Mouse (Mus musculus): ENCODE measurements around the gene Samd4b. TPM values are rescaled to one million over a fixed set of nuclear protein-coding genes. Genes with fewer than 3 reads are reported as not detected.
A peak's percentile ranks its signal among the peaks of the same experiment; 100 is the strongest.

Samd4b gene
- total and polyA plus RNA-seq, 2 experiments from 2014 or later = 19.2 to 56.0 TPM

DNA sequence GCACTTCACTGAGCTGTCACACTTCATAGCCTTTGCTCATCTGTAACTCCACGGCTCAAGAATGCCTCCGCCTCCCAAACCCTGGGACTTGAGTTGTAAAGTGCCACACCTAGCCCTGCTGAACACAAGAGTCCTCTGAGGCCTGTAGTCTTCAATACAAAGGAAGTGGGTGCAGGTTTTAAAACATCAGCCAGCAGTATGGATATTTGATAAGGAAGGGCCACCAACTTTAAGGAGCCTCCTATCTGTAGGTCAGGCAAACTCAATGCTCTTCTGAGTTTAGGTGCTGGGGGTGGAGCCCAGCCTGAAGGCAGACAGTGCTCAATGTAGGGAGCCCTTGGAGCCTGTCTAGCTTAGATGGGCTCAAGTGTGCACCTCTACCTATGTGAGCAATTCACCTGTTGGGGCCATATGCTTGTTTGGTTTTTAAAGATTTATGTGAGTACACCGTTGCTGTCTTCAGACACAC is 243.8 kb downstream of the Samd4b start:
- WGBS = 83% methylated on average over 3 of the region's 3 CpGs
- no peak for ATAC-seq (ENCODE audit: low FRiP score)
- Histone ChIP-seq H3K27me3 (ENCODE audit: insufficient read depth, low read length) (no peaks in the 10 kb centered on the region), H3K36me3 (ENCODE audit: insufficient read depth, low read length) (peaks cover 13% of the 10 kb centered on the region; the same call in 1 of the 2 replicates), H3K27ac (ENCODE audit: low read depth, low read length) (no peak overlapping the region), H3K4me2 (ENCODE audit: low read depth, low read length, poor library complexity, severe bottlenecking) (no peak overlapping the region), H3K4me3 (ENCODE audit: low read depth, low read length) (no peak overlapping the region), H3K9ac (replicated peaks; ENCODE audit: low read length, poor library complexity, severe bottlenecking) (no peak overlapping the region), H3K9me3 (ENCODE audit: low read length) (no peaks in the 10 kb centered on the region), H3K4me1 (ENCODE audit: insufficient read depth, low read length) (peaks cover 9% of the 10 kb centered on the region; the same call in 1 of the 2 replicates)
- TF ChIP-seq CTCF (IDR thresholded peaks at IDR 0.05) = no peak
- DNase-seq (ENCODE audit: low spot score) = no peak

- Histone ChIP-seq H3K4me3 (ENCODE audit: low read depth, low read length) (no peak overlapping the region), H3K4me2 (ENCODE audit: low read depth, low read length, poor library complexity, severe bottlenecking) (no peak overlapping the region), H3K9me3 (ENCODE audit: low read length) (no peaks in the 10 kb centered on the region), H3K9ac (replicated peaks; ENCODE audit: low read length, poor library complexity, severe bottlenecking) (no peak overlapping the region), H3K27me3 (ENCODE audit: insufficient read depth, low read length) (no peaks in the 10 kb centered on the region), H3K36me3 (ENCODE audit: insufficient read depth, low read length) (peaks cover 13% of the 10 kb centered on the region; the same call in 1 of the 2 replicates), H3K4me1 (ENCODE audit: insufficient read depth, low read length) (peaks cover 9% of the 10 kb centered on the region; the same call in 1 of the 2 replicates), H3K27ac (ENCODE audit: low read depth, low read length) (no peak overlapping the region)
- peak; percentile 27 for TF ChIP-seq CTCF (IDR thresholded peaks at IDR 0.05)
- 98% methylated on average over 2 of the region's 2 CpGs for WGBS
- ATAC-seq (ENCODE audit: low FRiP score) (no peak), DNase-seq (ENCODE audit: low spot score) (no peak)
These were observed 244.7 kb downstream of the Samd4b start for GRCm38 (mm10) chr7:28353267-28353666.

GRCm38 (mm10) chr7:28351676-28352191 is 246.2 kb downstream of the Samd4b start:
- DNase-seq (ENCODE audit: low spot score) (no peak), ATAC-seq (ENCODE audit: low FRiP score) (no peak)
- Histone ChIP-seq H3K9me3 (ENCODE audit: low read length) (no peaks in the 10 kb centered on the region), H3K36me3 (ENCODE audit: insufficient read depth, low read length) (peaks cover 13% of the 10 kb centered on the region; the same call in 1 of the 2 replicates), H3K9ac (replicated peaks; ENCODE audit: low read length, poor library complexity, severe bottlenecking) (peak overlapping the region; percentile 97), H3K4me2 (ENCODE audit: low read depth, low read length, poor library complexity, severe bottlenecking) (peak overlapping the region; percentile 84), H3K27me3 (ENCODE audit: insufficient read depth, low read length) (no peaks in the 10 kb centered on the region), H3K27ac (ENCODE audit: low read depth, low read length) (no peak overlapping the region), H3K4me3 (ENCODE audit: low read depth, low read length) (peak overlapping the region; percentile 85), H3K4me1 (ENCODE audit: insufficient read depth, low read length) (peaks cover 9% of the 10 kb centered on the region; the same call in 1 of the 2 replicates)
- WGBS = 41% methylated on average over 4 of the region's 4 CpGs
- no peak for TF ChIP-seq CTCF (IDR thresholded peaks at IDR 0.05)

GRCm38 (mm10) chr7:28350155-28350883 is 247.6 kb downstream of the Samd4b start, which contains the start of gene Rps16:
Gene Rps16, plus strand, starts transcription at chr7:28350652.
- no peak for TF ChIP-seq CTCF (IDR thresholded peaks at IDR 0.05)
- H3K9ac ChIP-seq (replicated peaks; ENCODE audit: low read length, poor library complexity, severe bottlenecking) = peak within 1 kb of the TSS; percentile 97
- H3K27me3 ChIP-seq (ENCODE audit: insufficient read depth, low read length) = no peaks in the 10 kb centered on the region
- peaks cover 13% of the 10 kb centered on the region; the same call in 1 of the 2 replicates for H3K36me3 ChIP-seq (ENCODE audit: insufficient read depth, low read length)
- H3K4me3 ChIP-seq (ENCODE audit: low read depth, low read length) = peak within 1 kb of the TSS; percentile 85
- peak within 1 kb of the TSS; percentile 84 for H3K4me2 ChIP-seq (ENCODE audit: low read depth, low read length, poor library complexity, severe bottlenecking)
- DNase-seq (ENCODE audit: low spot score) (peak; percentile 99), ATAC-seq (ENCODE audit: low FRiP score) (peak; percentile 92)
- H3K27ac ChIP-seq (ENCODE audit: low read depth, low read length) = peak within 1 kb of the TSS; percentile 83
- no peaks in the 10 kb centered on the region for H3K9me3 ChIP-seq (ENCODE audit: low read length)
- under 1% methylated on average over 49 of the region's 50 CpGs for WGBS
- H3K4me1 ChIP-seq (ENCODE audit: insufficient read depth, low read length) = peaks cover 9% of the 10 kb centered on the region; the same call in 1 of the 2 replicates

Small RNA genes within 50 kb of the gene (microRNA-seq; reads per million reads assigned to microRNA genes)
- 1.0 reads per million for gene Mir7049 (ENCODE audit: borderline number of aligned reads)

Other genes starting within 250 kb of the Samd4b start
- gene Rps16, start 247.5 kb downstream of the Samd4b start, total RNA-seq (2014; rRNA removed) = 158 and 163 TPM in 2 replicates
- 536 and 539 TPM in 2 replicates for gene Rps16, start 247.5 kb downstream of the Samd4b start, polyA plus RNA-seq (2015; fragmentation: Nextera tagmentation; extraction: Ambion mirVana)
- 15.3 and 19.4 TPM in 2 replicates for gene Plekhg2, start 225.5 kb downstream of the Samd4b start, total RNA-seq (2014; rRNA removed)
- 7.9 and 8.0 TPM in 2 replicates for gene Plekhg2, start 225.5 kb downstream of the Samd4b start, polyA plus RNA-seq (2015; fragmentation: Nextera tagmentation; extraction: Ambion mirVana)
- 3.0 and 4.1 TPM in 2 replicates for gene Zfp36, start 217.9 kb downstream of the Samd4b start, total RNA-seq (2014; rRNA removed)
- gene Zfp36, start 217.9 kb downstream of the Samd4b start, polyA plus RNA-seq (2015; fragmentation: Nextera tagmentation; extraction: Ambion mirVana) = 2.9 and 3.4 TPM in 2 replicates
- 30.7 and 37.9 TPM in 2 replicates for gene Med29, start 205.4 kb downstream of the Samd4b start, total RNA-seq (2014; rRNA removed)
- 41.6 and 43.2 TPM in 2 replicates for gene Med29, start 205.4 kb downstream of the Samd4b start, polyA plus RNA-seq (2015; fragmentation: Nextera tagmentation; extraction: Ambion mirVana)
- gene Paf1, start 205.2 kb downstream of the Samd4b start, total RNA-seq (2014; rRNA removed) = 80.3 and 84.2 TPM in 2 replicates
- gene Paf1, start 205.2 kb downstream of the Samd4b start, polyA plus RNA-seq (2015; fragmentation: Nextera tagmentation; extraction: Ambion mirVana) = 89.3 and 90.0 TPM in 2 replicates
- gene Gmfg, start 160.7 kb downstream of the Samd4b start, total RNA-seq (2014; rRNA removed) = 4.3 TPM in 1 of 2 replicates, not detected in the other
- 3.4 and 4.0 TPM in 2 replicates for gene Gmfg, start 160.7 kb downstream of the Samd4b start, polyA plus RNA-seq (2015; fragmentation: Nextera tagmentation; extraction: Ambion mirVana)
- gene Lrfn1, start 146.2 kb downstream of the Samd4b start, total RNA-seq (2014; rRNA removed) = 132 and 137 TPM in 2 replicates
- gene Lrfn1, start 146.2 kb downstream of the Samd4b start, polyA plus RNA-seq (2015; fragmentation: Nextera tagmentation; extraction: Ambion mirVana) = 18.4 and 20.6 TPM in 2 replicates
- not detected in 2 replicates for gene Ifnl2, start 87.7 kb downstream of the Samd4b start, total RNA-seq (2014; rRNA removed)
- gene Ifnl2, start 87.7 kb downstream of the Samd4b start, polyA plus RNA-seq (2015; fragmentation: Nextera tagmentation; extraction: Ambion mirVana) = not detected in 2 replicates
- not detected in 2 replicates for gene Ifnl3, start 75.3 kb downstream of the Samd4b start, total RNA-seq (2014; rRNA removed)
- gene Ifnl3, start 75.3 kb downstream of the Samd4b start, polyA plus RNA-seq (2015; fragmentation: Nextera tagmentation; extraction: Ambion mirVana) = not detected in 2 replicates
- not detected in 2 replicates for gene Sycn, start 57.3 kb downstream of the Samd4b start, total RNA-seq (2014; rRNA removed)
- gene Sycn, start 57.3 kb downstream of the Samd4b start, polyA plus RNA-seq (2015; fragmentation: Nextera tagmentation; extraction: Ambion mirVana) = not detected in 2 replicates
- gene Nccrp1, start 50.9 kb downstream of the Samd4b start, total RNA-seq (2014; rRNA removed) = 1.4 TPM in 1 of 2 replicates, not detected in the other
- gene Nccrp1, start 50.9 kb downstream of the Samd4b start, polyA plus RNA-seq (2015; fragmentation: Nextera tagmentation; extraction: Ambion mirVana) = 0.16 and 0.47 TPM in 2 replicates
- 13.3 and 19.8 TPM in 2 replicates for gene Pak4, start within 50 bp of the Samd4b start, total RNA-seq (2014; rRNA removed)
- 8.9 and 9.6 TPM in 2 replicates for gene Pak4, start within 50 bp of the Samd4b start, polyA plus RNA-seq (2015; fragmentation: Nextera tagmentation; extraction: Ambion mirVana)
- 1.3 and 2.6 TPM in 2 replicates for gene Acp7, start 33.2 kb upstream of the Samd4b start, total RNA-seq (2014; rRNA removed)
- 0.22 and 0.55 TPM in 2 replicates for gene Acp7, start 33.2 kb upstream of the Samd4b start, polyA plus RNA-seq (2015; fragmentation: Nextera tagmentation; extraction: Ambion mirVana)
- 7.4 and 8.2 TPM in 2 replicates for gene Fbxo27, start 94.7 kb upstream of the Samd4b start, total RNA-seq (2014; rRNA removed)
- 10.4 and 12.2 TPM in 2 replicates for gene Fbxo27, start 94.7 kb upstream of the Samd4b start, polyA plus RNA-seq (2015; fragmentation: Nextera tagmentation; extraction: Ambion mirVana)
- gene Fbxo17, start 118.7 kb upstream of the Samd4b start, total RNA-seq (2014; rRNA removed) = 1.7 and 2.8 TPM in 2 replicates
- 5.5 and 6.1 TPM in 2 replicates for gene Fbxo17, start 118.7 kb upstream of the Samd4b start, polyA plus RNA-seq (2015; fragmentation: Nextera tagmentation; extraction: Ambion mirVana)
- 48.6 and 67.5 TPM in 2 replicates for gene Mrps12, start 143.7 kb upstream of the Samd4b start, total RNA-seq (2014; rRNA removed)
- gene Mrps12, start 143.7 kb upstream of the Samd4b start, polyA plus RNA-seq (2015; fragmentation: Nextera tagmentation; extraction: Ambion mirVana) = 97.3 and 106 TPM in 2 replicates
- gene Sars2, start 143.8 kb upstream of the Samd4b start, total RNA-seq (2014; rRNA removed) = 17.8 and 18.6 TPM in 2 replicates
- gene Sars2, start 143.8 kb upstream of the Samd4b start, polyA plus RNA-seq (2015; fragmentation: Nextera tagmentation; extraction: Ambion mirVana) = 16.2 and 19.3 TPM in 2 replicates
- not detected in 2 replicates for gene Ccer2, start 158.0 kb upstream of the Samd4b start, total RNA-seq (2014; rRNA removed)
- 1.4 and 1.8 TPM in 2 replicates for gene Ccer2, start 158.0 kb upstream of the Samd4b start, polyA plus RNA-seq (2015; fragmentation: Nextera tagmentation; extraction: Ambion mirVana)
- gene Sirt2, start 168.6 kb upstream of the Samd4b start, total RNA-seq (2014; rRNA removed) = 64.8 and 85.9 TPM in 2 replicates
- gene Sirt2, start 168.6 kb upstream of the Samd4b start, polyA plus RNA-seq (2015; fragmentation: Nextera tagmentation; extraction: Ambion mirVana) = 111 and 120 TPM in 2 replicates
- 18.3 and 19.7 TPM in 2 replicates for gene Nfkbib, start 169.4 kb upstream of the Samd4b start, total RNA-seq (2014; rRNA removed)
- gene Nfkbib, start 169.4 kb upstream of the Samd4b start, polyA plus RNA-seq (2015; fragmentation: Nextera tagmentation; extraction: Ambion mirVana) = 58.5 and 65.3 TPM in 2 replicates
- 0.80 and 1.0 TPM in 2 replicates for gene Rinl, start 190.8 kb upstream of the Samd4b start, total RNA-seq (2014; rRNA removed)
- gene Rinl, start 190.8 kb upstream of the Samd4b start, polyA plus RNA-seq (2015; fragmentation: Nextera tagmentation; extraction: Ambion mirVana) = 1.9 TPM in 2 replicates
- gene Hnrnpl, start 210.4 kb upstream of the Samd4b start, total RNA-seq (2014; rRNA removed) = 253 and 265 TPM in 2 replicates
- gene Hnrnpl, start 210.4 kb upstream of the Samd4b start, polyA plus RNA-seq (2015; fragmentation: Nextera tagmentation; extraction: Ambion mirVana) = 146 and 175 TPM in 2 replicates
- gene Ech1, start 227.1 kb upstream of the Samd4b start, total RNA-seq (2014; rRNA removed) = 89.3 and 104 TPM in 2 replicates
- gene Ech1, start 227.1 kb upstream of the Samd4b start, polyA plus RNA-seq (2015; fragmentation: Nextera tagmentation; extraction: Ambion mirVana) = 103 and 107 TPM in 2 replicates
- 3.4 and 3.5 TPM in 2 replicates for gene Lgals4, start 235.7 kb upstream of the Samd4b start, total RNA-seq (2014; rRNA removed)
- 4.8 and 5.1 TPM in 2 replicates for gene Lgals4, start 235.7 kb upstream of the Samd4b start, polyA plus RNA-seq (2015; fragmentation: Nextera tagmentation; extraction: Ambion mirVana)

Measured in midbrain, postnatal 0 days (tissue).